Mouse (Mus musculus) ES-Bruce4 (cell line): ENCODE data around the gene Ogn.

Experiments
- CTCF ChIP-seq: IDR thresholded peaks from one replicate; pipeline ENCODE4 v1.8.1; 2011; ENCODE audit warnings: low read depth, low read length
- EP300 ChIP-seq: IDR thresholded peaks from 2 replicates; pipeline ENCODE4 v1.6.1; 2011; ENCODE audit warnings: low read depth, low read length; ENCODE audit not compliant: insufficient read depth
- POLR2A ChIP-seq: IDR thresholded peaks from one replicate; pipeline ENCODE4 v1.8.1; 2011; ENCODE audit warnings: low read length; ENCODE audit not compliant: insufficient read depth

DNA sequence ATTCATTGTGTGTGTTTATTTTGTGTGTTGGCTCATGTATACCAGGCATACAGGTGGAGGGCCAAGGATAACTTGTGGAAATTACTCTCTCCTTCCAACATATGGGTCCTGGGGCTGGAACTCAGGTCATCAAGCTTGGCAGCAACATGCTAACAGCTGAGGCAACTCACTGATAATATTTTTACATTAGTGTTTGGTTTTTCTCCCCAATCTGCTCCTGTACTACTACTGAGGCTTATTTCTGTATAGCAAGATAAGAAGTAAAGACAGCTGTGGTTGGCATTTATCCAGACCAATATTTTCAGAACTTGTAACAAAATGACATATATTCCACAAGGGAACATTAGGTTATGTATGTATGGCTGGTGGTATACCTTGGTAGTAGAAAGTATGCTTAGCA is 10.5 kb downstream of the Ogn start:
- no peak for TF ChIP-seq CTCF
- no peak for TF ChIP-seq EP300
- TF ChIP-seq POLR2A = no peak
